Mouse (Mus musculus) layer of hippocampus, adult 9-10 months (tissue): ENCODE data around the gene Zfp617.
A peak's percentile ranks its signal among the peaks of the same experiment; 100 is the strongest.
"Not testable (repeated sequence)": the region's sequence is repeated elsewhere in the genome, so short reads cannot be mapped to it uniquely, and the experiment has no call there.

Experiments used
- DNase-seq: peaks from one replicate; pipeline ENCODE4 v3.0.0; 2022; ENCODE audit warnings: low spot score

The Zfp617 gene

DNA sequence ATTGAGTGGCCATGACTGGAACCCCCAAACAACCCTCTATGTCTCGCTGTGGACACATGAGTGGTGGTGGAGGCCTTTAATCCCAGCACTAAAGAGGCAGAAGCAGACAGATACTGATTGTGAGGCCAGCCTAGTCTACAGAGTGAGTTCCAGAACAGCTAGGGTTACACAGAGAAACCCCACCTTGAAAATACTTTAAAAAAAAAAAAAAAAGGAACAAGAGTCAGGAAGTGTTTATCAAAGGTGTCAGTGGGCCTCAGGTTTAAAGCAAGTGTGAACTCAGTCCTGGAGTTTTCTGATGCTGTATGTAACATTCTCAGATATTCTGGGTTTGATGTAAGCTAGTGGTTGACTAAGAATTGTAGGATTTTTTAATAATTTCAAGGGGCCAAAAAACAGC is 44.1 kb downstream of the Zfp617 start:
- DNase-seq: no peak

DNA sequence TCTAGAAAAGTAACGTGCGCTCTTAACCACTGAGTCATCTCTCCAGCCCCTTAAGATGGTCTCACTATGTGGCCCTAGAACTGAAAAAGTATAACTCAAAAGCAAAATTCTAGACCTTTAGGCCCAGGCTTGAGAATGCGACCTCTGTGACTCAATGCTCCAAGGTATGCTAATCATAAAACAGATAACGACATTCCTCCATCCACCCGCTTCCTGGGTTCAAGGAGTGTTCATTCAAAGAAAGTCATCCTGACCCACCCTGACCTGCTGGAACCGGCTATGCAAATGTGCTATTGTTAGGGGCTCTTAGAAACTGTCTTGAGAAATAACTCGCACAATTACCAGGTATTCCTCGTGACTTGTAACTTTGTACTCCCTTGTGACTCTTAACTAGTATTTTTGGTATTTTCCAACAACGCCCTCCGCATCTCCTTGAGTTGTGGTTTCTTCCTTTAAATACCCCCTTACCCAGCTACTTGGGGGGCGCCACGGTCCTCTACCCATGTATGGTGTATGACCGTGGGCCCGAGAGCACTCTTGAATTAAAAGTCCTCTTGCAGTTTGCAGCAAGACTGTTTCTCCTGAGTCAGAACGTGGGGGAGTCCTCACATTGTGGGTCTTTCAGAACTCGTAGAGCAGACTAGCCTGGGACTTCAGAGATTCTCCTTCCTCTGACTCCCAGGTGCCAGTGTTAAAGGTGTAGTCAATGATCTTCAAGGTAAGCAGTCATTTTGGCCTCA is 44.7 kb downstream of the Zfp617 start:
- not testable (repeated sequence) for DNase-seq

DNA sequence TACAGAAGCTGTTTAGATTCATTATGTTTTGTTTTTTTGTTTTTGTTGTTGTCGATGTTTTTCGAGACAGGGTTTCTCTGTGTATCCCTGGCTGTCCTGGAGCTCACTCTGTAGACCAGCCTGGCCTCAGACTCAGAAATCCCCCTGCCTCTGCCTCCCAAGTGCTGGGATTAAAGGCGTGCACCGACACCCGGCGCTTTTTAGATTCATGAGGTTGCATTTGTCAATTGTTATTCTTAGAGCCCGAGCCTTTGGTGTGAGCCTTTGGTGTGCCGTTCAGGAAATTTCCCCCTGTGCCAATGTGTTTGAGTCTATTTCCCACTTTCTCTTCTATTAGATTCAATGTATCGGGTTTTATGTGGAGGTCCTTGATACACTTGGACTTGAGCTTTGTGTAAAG is 46.2 kb downstream of the Zfp617 start:
- no peak for DNase-seq

DNA sequence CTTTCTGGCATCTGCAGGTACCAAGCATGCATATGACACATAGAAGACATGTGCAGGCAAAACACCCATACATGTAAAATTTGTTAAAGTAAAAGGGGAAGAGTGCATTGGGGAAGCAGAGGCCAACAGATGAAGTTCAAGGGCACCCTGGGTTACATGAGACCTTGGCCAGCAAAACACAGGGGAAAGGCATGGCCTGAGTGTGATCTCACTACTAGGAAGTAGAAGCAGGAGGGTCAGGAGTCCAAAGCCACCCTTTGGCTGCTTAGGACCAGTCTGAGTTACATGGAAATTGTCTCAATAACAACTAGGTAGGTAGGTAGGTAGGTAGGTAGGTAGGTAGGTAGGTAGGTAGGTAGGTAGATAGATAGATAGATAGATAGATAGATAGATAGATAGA is 52.0 kb downstream of the Zfp617 start:
- DNase-seq: no peak

DNA sequence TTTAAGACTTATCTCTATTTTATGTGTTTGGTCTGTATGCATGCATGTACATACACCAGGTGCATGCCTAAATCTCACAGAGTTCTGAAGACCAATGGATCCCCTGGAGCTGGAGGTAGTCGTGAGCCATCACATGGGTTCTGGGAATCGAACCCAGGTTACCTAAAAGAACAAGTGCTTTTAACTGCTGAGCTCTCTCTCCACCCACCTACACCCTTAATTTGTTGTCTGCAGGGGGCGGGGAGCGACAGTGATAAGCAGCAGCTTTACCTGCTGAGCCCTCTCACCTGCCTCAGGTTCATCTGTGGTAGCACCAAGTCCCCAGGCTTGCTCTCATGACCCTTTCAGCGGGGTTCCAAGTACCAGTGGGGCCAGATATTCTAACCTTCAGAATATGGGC is 53.4 kb downstream of the Zfp617 start:
- no peak for DNase-seq

DNA sequence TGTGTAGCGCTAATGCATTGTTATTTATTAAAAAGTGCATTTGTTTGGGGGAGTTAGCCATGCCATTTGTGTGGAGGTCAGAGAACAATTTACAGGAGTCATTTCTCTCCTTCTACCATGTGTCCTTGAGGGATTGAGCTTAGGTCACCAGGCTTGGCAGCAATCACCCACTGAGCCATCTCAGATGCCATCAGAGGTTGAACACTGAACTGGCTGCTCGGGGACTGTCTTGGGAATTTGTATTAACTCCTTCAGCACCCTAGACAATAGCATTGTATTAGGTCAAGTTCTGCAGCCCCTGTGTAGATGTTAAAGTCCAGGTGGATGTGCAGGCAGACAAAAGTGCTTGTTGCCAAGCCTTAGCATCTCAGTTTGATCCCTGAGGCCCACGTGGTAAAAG is 55.6 kb downstream of the Zfp617 start:
- DNase-seq: no peak

DNA sequence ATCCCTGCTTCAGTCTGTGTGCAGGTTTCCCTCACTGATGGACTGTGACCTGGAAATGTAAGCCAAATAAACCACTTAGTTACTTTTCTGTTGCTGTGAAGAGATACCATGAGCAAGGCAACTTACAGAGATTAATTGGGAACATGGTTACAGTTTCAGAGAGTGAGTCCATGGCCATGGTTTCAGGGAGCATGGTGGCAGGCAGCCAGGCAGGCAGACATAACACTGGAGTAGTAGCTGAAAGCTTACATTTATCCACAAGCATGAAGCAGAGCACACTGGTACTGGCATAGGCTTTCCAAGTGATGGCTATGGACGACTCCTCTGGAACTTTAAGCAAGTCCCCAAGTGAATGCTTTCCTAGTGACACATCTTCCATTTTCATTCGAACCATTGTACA is 56.7 kb downstream of the Zfp617 start:
- no peak for DNase-seq

DNA sequence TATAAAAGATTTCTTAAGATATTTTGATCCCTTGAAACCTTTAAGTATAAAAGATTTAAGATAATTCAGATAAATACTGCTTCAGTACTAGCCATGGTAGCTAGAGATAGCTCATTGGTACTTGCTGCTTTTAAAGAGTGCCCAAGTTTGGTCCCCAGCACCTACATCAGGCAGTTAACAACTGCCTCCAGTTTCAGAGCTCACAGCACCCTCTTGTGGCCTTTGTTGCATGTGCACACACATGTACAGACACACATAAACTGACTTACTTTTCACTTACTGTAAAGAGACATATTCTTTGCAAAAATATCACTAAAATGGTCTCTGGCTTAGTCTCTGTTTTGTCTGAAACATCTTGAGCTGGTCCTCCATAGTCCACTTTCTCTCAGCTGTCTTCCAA is 58.0 kb downstream of the Zfp617 start:
- no peak for DNase-seq

DNA sequence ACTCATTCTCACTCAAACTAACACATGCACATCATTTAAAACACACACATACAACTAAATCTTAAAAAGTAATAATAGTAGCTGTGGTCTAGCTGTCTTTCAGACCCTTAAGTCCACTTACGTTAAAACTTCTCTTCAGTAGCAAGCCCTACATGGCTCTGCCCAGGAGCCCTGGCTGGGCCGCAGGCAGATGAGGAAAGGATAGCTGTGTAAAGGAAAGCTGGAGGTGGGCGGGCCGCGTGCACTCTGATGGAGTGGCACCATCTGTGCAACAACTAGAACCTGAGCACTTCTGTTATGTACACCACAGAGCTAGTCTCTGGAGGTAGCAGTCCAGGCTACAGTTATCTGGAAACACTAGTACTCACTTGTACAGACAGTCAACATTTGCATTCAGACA is 58.8 kb downstream of the Zfp617 start:
- no peak for DNase-seq

DNA sequence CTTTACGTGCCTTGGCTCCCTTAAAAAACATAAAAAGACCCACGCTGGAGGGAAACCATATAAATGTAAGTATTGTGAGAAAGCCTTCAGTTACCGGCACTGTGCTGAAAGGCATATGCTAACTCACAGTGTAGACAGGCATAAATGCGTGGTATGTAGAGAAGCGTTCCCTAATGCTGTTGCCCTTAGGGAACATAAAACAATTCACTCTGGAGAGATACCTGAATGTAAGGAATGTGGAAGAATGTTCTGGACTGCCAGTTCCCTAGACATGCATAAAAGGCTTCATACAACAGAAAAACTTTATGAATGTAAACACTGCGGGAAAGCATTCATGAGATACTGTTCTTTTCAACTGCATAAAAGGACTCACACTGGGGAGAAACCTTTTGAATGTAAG is 59.7 kb downstream of the Zfp617 start:
- DNase-seq: no peak

DNA sequence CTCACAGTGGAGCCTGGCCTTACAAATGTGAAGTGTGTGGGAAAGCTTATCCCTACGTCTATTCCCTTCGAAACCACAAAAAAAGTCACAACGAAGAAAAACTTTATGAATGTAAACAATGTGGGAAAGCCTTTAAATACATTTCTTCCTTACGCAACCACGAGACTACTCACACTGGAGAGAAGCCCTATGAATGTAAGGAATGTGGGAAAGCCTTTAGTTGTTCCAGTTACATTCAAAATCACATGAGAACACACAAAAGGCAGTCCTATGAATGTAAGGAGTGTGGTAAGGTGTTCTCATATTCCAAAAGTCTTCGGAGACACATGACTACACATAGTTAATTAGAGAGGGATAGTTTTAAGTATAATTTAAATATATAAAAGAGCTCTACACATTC is 60.2 kb downstream of the Zfp617 start:
- DNase-seq: no peak

DNA sequence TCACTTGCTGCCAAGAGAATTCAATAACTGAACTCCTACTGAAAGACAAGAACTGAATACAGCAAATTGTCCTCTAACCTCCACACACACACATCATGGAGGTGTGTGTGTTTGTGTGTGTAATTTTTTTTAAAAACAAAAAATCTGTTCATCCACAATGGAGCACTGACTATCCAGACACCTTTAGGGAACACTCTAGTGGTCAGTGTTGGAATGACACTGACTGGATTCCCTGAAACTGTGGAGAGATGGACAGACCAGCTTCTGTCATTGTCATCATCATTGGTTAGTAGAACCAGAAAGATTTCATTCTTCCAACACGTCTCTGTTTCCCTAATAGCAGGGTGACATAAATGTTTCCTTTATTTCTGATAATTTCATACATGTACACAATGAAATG is 63.5 kb downstream of the Zfp617 start:
- peak; percentile 13 for DNase-seq

DNA sequence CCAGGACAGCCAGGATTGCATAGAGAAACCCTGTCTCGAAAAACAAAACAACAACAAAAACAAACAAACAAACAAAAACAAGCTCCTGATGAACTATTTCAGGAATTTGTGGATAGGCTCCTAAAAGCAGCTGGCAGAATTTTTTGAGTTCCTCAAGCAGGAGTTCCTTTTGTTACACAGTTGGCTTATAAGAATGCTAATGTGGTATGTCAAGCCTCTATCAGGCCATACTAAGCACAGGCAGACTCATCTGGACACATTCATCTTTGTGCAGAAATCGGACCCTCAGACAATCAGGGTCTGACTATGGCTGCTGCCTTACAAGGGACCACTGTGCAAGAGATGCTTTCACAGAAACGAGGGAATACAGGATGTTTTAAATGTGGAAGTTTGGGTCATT is 65.8 kb downstream of the Zfp617 start:
- no peak for DNase-seq

DNA sequence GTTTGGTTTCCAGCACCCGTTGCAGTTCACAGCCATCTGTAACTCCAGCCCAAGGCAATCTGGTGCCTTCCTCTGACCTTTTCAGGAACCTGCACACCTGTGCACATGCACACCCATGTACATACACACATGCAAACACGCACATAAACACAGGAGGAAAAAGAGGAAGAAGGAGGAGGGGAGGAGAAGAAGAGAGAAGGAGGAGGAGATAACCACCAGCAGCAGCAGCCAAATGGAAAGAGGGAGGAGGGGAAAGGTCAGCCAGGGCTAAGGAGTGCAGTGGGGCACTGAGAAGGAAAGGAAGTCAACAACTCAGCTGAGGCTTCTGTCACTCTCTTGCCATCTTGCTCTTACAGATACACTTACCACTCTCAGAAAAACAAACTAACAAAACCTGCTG is 72.6 kb downstream of the Zfp617 start:
- no peak for DNase-seq

DNA sequence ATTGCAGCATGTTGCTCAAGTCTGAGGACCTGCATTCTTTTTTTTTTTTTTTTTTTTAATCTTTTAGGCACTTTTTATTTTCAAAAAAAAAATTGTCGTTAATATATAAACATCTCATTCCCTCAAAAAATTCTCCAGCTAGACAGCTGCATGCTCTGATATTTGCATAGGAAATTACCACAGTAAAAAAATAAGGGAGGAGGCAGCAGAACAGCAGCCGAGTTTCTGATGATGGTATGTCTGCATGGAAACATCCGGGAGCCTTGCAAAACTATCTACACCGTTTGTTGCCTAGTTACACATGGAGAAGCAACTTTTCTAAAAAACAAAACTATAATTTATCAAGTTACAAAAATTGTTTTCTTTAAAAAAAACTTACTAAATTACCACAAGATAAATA is 73.0 kb downstream of the Zfp617 start:
- no peak for DNase-seq
